Mouse (Mus musculus) heart, embryonic 12.5 days (tissue): ENCODE measurements around the gene Aldh4a1. TPM values are rescaled to one million over a fixed set of nuclear protein-coding genes. Genes with fewer than 3 reads are reported as not detected.

Experiments used
- ATAC-seq: fragments of 200-750 bp; cut with Nextera tagmentation; 2 replicates; pipeline ENCODE4 v1.8.0; 2017; ENCODE audit warnings: moderate TSS enrichment, moderate library complexity; ENCODE audit not compliant: insufficient number of reproducible peaks, low FRiP score
- H3K27ac ChIP-seq: fragments of 300-500 bp; sonication (generic); 2 replicates; pipeline ENCODE4 v1.5.1; 2016; ENCODE audit warnings: mild to moderate bottlenecking, moderate library complexity; ENCODE audit not compliant: poor library complexity, severe bottlenecking
- H3K27me3 ChIP-seq: fragments of 300-500 bp; sonication (generic); replicated peaks from 2 replicates; pipeline ENCODE4 v1.6.1; 2016; ENCODE audit warnings: mild to moderate bottlenecking, moderate library complexity
- H3K36me3 ChIP-seq: fragments of 300-500 bp; sonication (generic); 2 replicates; pipeline ENCODE4 v1.6.1; 2016; ENCODE audit warnings: mild to moderate bottlenecking, moderate library complexity
- H3K4me1 ChIP-seq: fragments of 300-500 bp; sonication (generic); replicated peaks from 2 replicates; pipeline ENCODE4 v1.6.1; 2016; ENCODE audit warnings: mild to moderate bottlenecking
- H3K4me2 ChIP-seq: fragments of 300-500 bp; sonication (generic); 2 replicates; pipeline ENCODE4 v1.6.1; 2016; ENCODE audit warnings: mild to moderate bottlenecking, moderate library complexity
- H3K4me3 ChIP-seq: fragments of 300-500 bp; sonication (generic); 2 replicates; pipeline ENCODE4 v1.5.1; 2016; ENCODE audit warnings: mild to moderate bottlenecking
- H3K9ac ChIP-seq: fragments of 300-500 bp; sonication (generic); 2 replicates; pipeline ENCODE4 v1.6.1; 2016; ENCODE audit warnings: mild to moderate bottlenecking, moderate library complexity
- H3K9me3 ChIP-seq: fragments of 300-500 bp; sonication (generic); replicated peaks from 2 replicates; pipeline ENCODE4 v1.6.1; 2016; ENCODE audit warnings: mild to moderate bottlenecking, moderate library complexity
- WGBS: fragments of 180-500 bp; shearing (Covaris S2); methylation state at CpG from one replicate; pipeline ENCODE4 v1.1.7; 2016; 5-methylcytosine and 5-hydroxymethylcytosine counted together
- polyA plus RNA-seq: library from polyadenylated mRNA; unstranded; fragments of >200 nt; fragmentation: Nextera tagmentation; extraction: Ambion mirVana; gene quantifications from 2 replicates; pipeline ENCODE4 v1.2.1, GENCODE M21; 2016

The Aldh4a1 gene
- polyA plus RNA-seq: 22.7 and 23.2 TPM in 2 replicates

DNA sequence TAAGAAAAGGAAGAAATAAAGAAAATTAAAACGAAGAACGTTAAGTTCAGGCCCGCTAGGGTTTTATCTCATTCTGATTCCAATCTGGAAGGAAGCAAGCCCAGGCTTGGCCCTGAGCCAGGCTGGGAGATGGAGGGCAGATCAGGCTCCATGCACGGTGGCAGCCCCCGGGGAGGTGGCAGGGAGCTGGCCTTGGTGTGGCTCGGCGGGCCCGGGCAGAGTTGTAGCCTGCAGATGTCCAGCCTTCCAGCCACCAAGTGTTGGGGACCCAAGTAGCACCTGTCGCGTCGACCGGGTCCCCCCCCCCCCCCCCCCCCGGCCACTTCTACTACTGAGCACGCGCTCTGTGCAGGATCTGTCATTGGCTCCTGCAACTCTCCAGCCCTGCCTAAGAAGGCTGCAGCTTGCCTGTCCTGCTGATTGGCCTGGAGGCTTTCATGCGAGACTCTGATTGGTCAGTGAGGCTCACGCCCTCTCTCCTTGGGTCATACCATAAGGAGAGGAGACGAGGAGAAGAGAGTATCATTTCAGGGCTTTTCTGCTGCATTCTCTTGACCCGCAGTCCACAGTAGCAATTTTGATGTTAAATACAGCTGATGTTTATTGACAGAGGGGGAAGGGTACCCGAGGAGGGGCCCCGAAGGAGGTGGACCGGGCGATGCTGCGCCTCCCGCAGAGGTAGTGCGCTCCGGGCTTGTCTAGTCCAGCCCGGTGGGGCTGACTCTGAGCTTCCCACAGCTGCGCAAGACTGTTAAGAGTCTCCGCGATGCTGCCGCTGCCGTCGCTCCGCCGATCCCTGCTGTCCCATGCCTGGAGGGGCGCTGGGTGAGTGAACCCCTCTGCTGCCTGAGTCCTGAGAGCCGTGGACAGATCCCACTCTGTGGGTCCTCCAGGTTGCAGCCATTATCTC, at the start of gene Aldh4a1:
TSS of gene Aldh4a1 (plus strand) at position 494 of the 910 bp plus-strand sequence.
- H3K36me3 ChIP-seq: peaks cover 8% of the 10 kb centered on the region
- peak within 1 kb of the TSS; percentile 93 for H3K4me2 ChIP-seq
- peak; percentile 100 for ATAC-seq
- peaks cover 13% of the 10 kb centered on the region for H3K4me1 ChIP-seq
- H3K27me3 ChIP-seq: peaks cover 3% of the 10 kb centered on the region; the same call in 1 of the 2 replicates
- H3K9ac ChIP-seq: peak within 1 kb of the TSS; percentile 82
- 0% methylated on average over 34 of the region's 38 CpGs for WGBS
- H3K9me3 ChIP-seq: no peaks in the 10 kb centered on the region
- H3K27ac ChIP-seq: peak within 1 kb of the TSS; percentile 59
- H3K4me3 ChIP-seq: peak within 1 kb of the TSS; percentile 73

DNA sequence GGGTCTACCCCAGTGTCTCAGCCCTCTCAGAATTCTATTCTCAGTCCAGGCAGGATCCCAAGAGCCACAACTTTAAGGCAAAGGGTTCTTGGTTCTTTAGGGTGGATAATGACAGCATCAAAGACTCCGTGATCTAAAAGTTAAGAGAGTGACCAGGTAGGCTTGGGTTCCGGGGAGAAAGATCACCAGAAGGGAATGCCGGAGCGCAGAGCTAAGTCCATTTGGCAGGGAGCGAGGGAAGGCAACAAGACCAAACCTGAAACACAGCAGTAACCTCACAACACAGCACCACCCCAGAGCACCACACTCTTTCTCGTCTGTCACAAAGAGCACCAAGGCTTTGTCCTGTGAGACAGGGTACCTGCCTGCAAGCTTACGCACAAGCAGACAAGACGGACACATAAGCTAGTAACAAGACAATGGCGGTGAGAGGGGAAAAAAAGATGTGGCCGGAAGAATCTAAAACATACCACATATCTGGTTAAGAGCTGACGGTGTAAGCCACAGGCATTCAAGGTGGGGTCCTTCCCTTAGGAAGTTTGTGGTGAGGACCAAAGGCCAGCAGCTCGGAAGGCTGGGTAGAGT, 49.6 kb upstream of the Aldh4a1 start:
- WGBS: 85% methylated on average over 12 of the region's 12 CpGs
- H3K4me3 ChIP-seq: no peak overlapping the region

DNA sequence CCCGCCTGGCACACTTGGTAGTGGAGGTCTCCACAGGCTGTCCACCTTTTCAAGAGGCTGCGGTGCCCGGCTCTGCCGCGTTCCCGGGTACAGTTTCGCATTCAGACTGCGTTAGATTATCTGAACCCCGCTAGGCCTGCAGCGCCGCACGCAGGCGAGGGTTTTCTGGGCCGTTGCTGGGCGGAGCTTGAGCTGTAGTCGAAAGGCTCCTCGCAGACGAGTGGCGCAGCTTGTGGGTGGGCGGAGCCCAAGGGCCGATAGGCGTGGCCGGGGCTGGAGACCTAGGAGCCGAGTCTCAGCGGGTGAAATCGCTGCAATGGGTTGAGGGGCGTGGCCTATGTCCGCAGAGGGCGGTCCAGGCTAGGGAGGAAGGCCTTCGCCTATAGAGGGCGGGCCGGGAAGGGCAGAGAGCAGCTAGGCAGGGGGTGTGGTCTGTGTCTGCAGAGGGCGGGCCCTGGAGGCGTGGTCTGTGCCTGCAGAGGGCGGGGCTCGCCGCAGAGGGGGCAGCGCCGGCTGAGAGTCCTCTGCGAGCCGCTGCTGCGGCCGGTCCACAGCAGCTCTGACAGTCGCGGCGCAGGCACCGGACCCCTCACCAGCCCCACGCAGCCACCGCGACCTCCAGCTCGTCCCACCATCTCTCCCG, 48.4 kb upstream of the Aldh4a1 start:
- no peaks in the 10 kb centered on the region for H3K36me3 ChIP-seq
- H3K27me3 ChIP-seq: 0 out of 2 replicates have a peak, but pooled peaks cover 4% of the 10 kb centered on the region
- whole genome bisulfite sequencing: under 1% methylated on average over 41 of the region's 52 CpGs
- peaks cover 38% of the 10 kb centered on the region for H3K4me1 ChIP-seq
- H3K27ac ChIP-seq: peak overlapping the region; percentile 85
- peak overlapping the region; percentile 97 for H3K9ac ChIP-seq
- peak overlapping the region; percentile 78 for H3K4me3 ChIP-seq
- H3K9me3 ChIP-seq: no peaks in the 10 kb centered on the region
- H3K4me2 ChIP-seq: peak overlapping the region; percentile 93
- ATAC-seq: peak; percentile 96

More for the DNA sequence above, 49.6 kb upstream of the Aldh4a1 start:
- H3K9ac ChIP-seq: no peak overlapping the region
- H3K9me3 ChIP-seq: no peaks in the 10 kb centered on the region
- no peak overlapping the region for H3K27ac ChIP-seq
- H3K27me3 ChIP-seq: peaks cover 11% of the 10 kb centered on the region; the same call in 1 of the 2 replicates
- peaks cover 25% of the 10 kb centered on the region for H3K4me1 ChIP-seq
- ATAC-seq: no peak
- H3K4me2 ChIP-seq: no peak overlapping the region
- H3K36me3 ChIP-seq: no peaks in the 10 kb centered on the region

DNA sequence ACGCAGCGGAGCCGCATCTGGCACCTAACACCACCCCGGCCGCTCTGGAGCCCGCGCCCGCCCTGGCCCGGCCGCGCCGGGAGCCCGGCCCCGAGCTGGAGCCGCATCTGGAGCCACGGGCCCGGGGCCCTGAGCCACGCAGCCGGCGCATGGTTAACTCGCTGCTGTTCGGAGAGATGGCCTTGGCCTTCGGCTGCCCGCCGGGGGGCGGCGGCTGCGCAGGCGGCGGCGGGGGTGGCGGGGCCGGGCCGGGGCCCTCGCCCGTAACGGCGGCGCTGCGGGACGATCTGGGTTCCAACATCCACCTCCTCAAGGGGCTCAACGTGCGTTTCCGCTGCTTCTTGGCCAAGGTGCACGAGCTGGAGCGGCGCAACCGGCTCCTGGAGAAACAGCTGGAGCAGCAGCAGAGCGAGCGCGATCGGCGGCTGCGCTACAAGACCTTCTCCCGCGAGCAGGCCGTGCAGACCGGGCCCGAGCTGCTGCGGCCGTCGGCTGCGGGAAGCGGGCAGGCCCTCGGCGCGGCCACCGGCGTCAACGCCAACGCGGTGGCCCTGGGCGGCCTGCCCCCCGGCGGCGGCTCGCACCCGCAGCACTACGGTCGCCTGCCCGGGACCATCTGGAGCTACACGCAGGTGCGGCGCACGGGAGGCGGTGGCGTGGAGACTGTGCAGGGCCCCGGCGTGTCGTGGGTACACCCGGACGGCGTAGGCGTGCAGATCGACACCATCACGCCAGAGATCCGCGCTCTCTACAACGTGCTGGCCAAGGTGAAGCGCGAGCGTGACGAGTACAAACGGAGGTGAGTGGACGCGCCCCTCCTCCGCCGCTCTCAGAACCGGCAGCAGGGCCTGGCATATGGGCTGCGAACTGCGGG, 47.6 kb upstream of the Aldh4a1 start:
- no peaks in the 10 kb centered on the region for H3K36me3 ChIP-seq
- H3K27ac ChIP-seq: peak overlapping the region; percentile 85
- under 1% methylated on average over 107 of the region's 111 CpGs for WGBS
- peak overlapping the region; percentile 93 for H3K4me2 ChIP-seq
- H3K27me3 ChIP-seq: no peaks in the 10 kb centered on the region
- ATAC-seq: peak; percentile 43
- H3K4me1 ChIP-seq: peaks cover 45% of the 10 kb centered on the region
- H3K9ac ChIP-seq: peak overlapping the region; percentile 97
- no peaks in the 10 kb centered on the region for H3K9me3 ChIP-seq
- peak overlapping the region; percentile 78 for H3K4me3 ChIP-seq

DNA sequence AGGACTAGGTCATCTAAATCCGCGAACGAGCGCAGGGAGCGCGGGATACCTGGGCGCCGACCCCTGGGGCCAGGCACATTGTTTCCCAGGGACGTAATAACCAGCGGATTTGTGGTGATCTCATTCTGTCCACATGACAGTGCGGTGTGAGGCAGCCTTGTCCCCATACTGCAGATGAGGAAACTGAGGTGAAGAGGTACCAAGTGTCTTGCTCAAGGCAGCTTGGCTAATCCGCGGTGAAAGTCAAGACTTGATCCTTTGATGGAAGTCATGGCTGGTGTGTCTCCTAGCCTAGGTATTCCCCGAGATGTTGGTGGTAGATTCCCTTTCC, 47.0 kb upstream of the Aldh4a1 start:
- Histone ChIP-seq H3K4me2 (peak overlapping the region; percentile 93), H3K9me3 (no peaks in the 10 kb centered on the region), H3K4me1 (peaks cover 51% of the 10 kb centered on the region), H3K27me3 (no peaks in the 10 kb centered on the region), H3K27ac (no peak overlapping the region), H3K36me3 (no peaks in the 10 kb centered on the region), H3K9ac (peak overlapping the region; percentile 97), H3K4me3 (peak overlapping the region; percentile 78)
- no peak for ATAC-seq
- 6% methylated on average over 14 of the region's 14 CpGs for WGBS

DNA sequence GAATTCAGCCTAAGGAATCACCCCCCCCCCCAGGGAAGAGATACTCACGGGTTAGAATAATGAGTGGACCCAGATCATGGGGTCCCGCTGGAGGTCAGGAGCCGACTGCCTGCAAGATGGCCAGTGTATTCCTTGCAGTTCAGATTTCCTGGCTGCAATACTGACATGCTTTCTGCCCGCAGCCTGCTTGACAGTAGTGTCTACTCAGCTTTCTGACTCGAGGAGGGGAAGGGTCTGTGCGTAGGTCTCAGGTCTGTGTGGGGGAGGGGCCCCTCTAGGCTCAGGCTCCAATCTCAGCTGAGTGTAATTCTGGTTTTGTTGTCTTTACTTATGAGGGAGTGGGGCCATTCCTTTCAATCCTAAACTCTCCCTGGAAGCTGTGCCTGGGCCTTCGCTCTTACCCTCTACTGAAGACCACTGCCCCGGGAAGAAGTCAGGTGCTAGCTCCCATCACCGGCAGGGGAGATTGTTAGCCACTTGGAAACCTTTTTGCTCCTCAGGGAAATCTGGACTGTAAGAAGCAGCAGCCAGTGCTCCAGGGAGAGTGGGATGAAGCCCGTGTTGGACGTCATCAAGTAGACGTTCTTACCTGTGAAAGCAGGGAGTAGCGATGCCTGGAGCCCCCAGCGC, 46.3 kb upstream of the Aldh4a1 start:
- Histone ChIP-seq H3K9ac (peak overlapping the region; percentile 97), H3K4me3 (peak overlapping the region; percentile 78), H3K36me3 (no peaks in the 10 kb centered on the region), H3K27me3 (no peaks in the 10 kb centered on the region), H3K4me2 (peak overlapping the region; percentile 93), H3K9me3 (no peaks in the 10 kb centered on the region), H3K27ac (no peak overlapping the region), H3K4me1 (peaks cover 59% of the 10 kb centered on the region)
- WGBS: 42% methylated on average over 14 of the region's 14 CpGs
- ATAC-seq: no peak

DNA sequence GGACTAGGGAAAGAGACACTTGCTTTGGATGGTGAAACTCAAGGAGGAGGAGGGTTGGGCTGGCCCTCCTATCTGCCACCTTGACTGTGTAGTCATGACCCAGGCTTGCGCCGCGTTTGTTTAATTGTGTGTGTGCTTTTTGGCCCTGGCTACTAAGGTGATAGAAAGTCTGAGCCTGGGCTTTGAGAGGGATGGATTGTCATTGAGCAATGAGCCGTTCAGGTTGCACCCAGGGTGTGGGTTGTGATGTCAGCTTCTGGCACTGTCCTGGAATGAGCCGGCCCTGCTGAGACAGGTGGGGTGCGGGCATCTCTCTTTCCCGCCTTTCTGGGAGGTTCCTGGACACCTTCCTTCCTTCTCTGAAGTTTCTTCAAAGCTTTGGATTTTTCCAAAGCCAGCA, 45.7 kb upstream of the Aldh4a1 start:
- H3K9ac ChIP-seq: peak overlapping the region; percentile 97
- peak overlapping the region; percentile 93 for H3K4me2 ChIP-seq
- H3K9me3 ChIP-seq: no peaks in the 10 kb centered on the region
- ATAC-seq: no peak
- no peaks in the 10 kb centered on the region for H3K36me3 ChIP-seq
- 76% methylated on average over 7 of the region's 7 CpGs for WGBS
- no peaks in the 10 kb centered on the region for H3K27me3 ChIP-seq
- H3K4me1 ChIP-seq: peaks cover 65% of the 10 kb centered on the region
- H3K27ac ChIP-seq: no peak overlapping the region
- peak overlapping the region; percentile 78 for H3K4me3 ChIP-seq

DNA sequence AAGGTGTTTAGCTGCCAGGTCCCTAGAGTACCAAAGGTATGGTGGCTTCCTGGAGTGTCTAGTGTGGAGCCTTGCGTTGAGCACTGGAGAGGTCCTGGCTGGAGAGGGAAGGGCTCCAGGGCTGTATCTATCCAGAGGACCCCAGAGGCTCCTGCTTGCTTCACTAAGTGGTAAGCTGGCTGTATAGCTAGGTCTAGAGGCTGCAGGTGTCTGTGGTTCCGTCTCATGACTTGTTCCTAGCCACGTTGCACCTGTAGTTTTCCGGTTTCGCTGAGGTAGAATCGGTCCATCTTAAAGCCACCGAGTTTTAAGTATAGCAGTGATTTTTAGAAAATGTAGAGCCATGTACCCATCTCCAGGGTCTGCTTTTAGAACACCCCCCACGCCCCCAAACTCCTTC, 44.3 kb upstream of the Aldh4a1 start:
- Histone ChIP-seq H3K9ac (peak overlapping the region; percentile 15; the same call in 1 of the 2 replicates), H3K9me3 (no peaks in the 10 kb centered on the region), H3K4me1 (peaks cover 77% of the 10 kb centered on the region)

DNA sequence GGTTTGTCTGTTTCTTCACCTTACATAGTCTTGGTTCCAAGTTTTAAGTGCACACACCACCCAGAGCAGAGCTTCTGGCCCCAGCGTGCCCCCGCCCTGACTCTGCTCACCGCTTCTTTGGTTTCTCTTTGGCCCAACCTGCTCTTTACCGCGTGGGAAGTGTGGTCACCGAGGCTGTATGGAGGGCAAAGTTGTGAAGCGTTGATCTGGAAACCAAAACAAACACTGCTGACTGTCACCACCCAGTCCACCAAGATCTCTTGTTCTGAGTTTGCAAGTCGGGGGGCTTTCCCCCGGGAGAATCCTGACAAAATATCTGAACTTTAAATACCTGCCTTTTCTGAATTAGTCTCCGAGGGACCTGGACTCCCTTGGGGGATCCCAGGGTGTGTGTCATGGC, 43.7 kb upstream of the Aldh4a1 start:
- peak overlapping the region; percentile 58 for H3K4me2 ChIP-seq
- H3K27ac ChIP-seq: 0 out of 2 replicates have a peak overlapping the region, but pooled peaks have one; percentile 4
- peaks cover 78% of the 10 kb centered on the region for H3K4me1 ChIP-seq
- H3K36me3 ChIP-seq: no peaks in the 10 kb centered on the region
- no peaks in the 10 kb centered on the region for H3K9me3 ChIP-seq
- no peak overlapping the region for H3K4me3 ChIP-seq
- no peaks in the 10 kb centered on the region for H3K27me3 ChIP-seq
- no peak for ATAC-seq
- WGBS: 37% methylated on average over 10 of the region's 10 CpGs
- peak overlapping the region; percentile 15; the same call in 1 of the 2 replicates for H3K9ac ChIP-seq

More for the DNA sequence above, 44.3 kb upstream of the Aldh4a1 start:
- no peaks in the 10 kb centered on the region for H3K27me3 ChIP-seq
- ATAC-seq: no peak
- no peaks in the 10 kb centered on the region for H3K36me3 ChIP-seq
- H3K27ac ChIP-seq: peak overlapping the region; percentile 15; the same call in 1 of the 2 replicates
- 83% methylated on average over 8 of the region's 8 CpGs for WGBS
- 0 out of 2 replicates have a peak overlapping the region, but pooled peaks have one; percentile 4 for H3K4me3 ChIP-seq
- H3K4me2 ChIP-seq: peak overlapping the region; percentile 58

DNA sequence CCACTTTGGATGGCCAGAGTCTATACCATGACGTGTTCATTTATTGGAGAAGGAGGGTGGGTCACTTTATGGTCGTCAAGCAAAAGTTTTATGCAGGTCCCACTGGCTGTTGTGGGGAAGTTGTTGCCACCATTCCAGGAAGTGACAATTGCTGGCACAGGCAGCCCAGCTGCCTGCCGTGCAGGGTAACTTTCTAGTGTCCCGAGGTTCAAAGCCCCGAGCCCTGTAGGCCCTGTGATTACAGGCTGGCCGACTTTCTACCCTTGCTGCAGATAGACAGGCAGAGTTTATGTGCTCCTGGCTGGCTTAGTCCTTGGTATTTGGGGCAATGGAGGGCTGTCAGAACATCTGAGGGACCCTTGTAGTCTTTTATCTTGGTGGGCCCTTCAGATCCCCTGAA, 43.2 kb upstream of the Aldh4a1 start:
- Histone ChIP-seq H3K27ac (peak overlapping the region; percentile 90), H3K4me2 (peak overlapping the region; percentile 58), H3K9me3 (no peaks in the 10 kb centered on the region), H3K36me3 (no peaks in the 10 kb centered on the region), H3K4me1 (peaks cover 82% of the 10 kb centered on the region), H3K27me3 (no peaks in the 10 kb centered on the region), H3K4me3 (no peak overlapping the region), H3K9ac (peak overlapping the region; percentile 47; the same call in 1 of the 2 replicates)
- no peak for ATAC-seq
- 42% methylated on average over 6 of the region's 6 CpGs for WGBS
